Mouse (Mus musculus): ENCODE results near the gene Slc2a3. TPM values are rescaled to one million over a fixed set of nuclear protein-coding genes. Genes with fewer than 3 reads are reported as not detected.
A peak's percentile ranks its signal among the peaks of the same experiment; 100 is the strongest.

Gene Slc2a3
- total RNA-seq (2017), result 21.6 and 24.4 TPM in 2 replicates

- ATAC-seq (replicated peaks; ENCODE audit: low read depth, poor library complexity, severe bottlenecking), result peak; percentile 61
These were observed at the start of gene Slc2a3 for GRCm38 (mm10) chr6:122801301-122801800. Gene Slc2a3, minus strand, starts transcription at chr6:122801640.

- ATAC-seq (replicated peaks; ENCODE audit: low read depth, poor library complexity, severe bottlenecking), result no peak
These were observed 42.3 kb upstream of the Slc2a3 start for GRCm38 (mm10) chr6:122843759-122844158.

GRCm38 (mm10) chr6:122837539-122837938, 36.1 kb upstream of the Slc2a3 start:
- ATAC-seq (replicated peaks; ENCODE audit: low read depth, poor library complexity, severe bottlenecking), result no peak

- no peak for ATAC-seq (replicated peaks; ENCODE audit: low read depth, poor library complexity, severe bottlenecking)
These were observed 35.5 kb upstream of the Slc2a3 start for GRCm38 (mm10) chr6:122836974-122837373.

- ATAC-seq (replicated peaks; ENCODE audit: low read depth, poor library complexity, severe bottlenecking), result peak; percentile 90
These were observed 32.9 kb upstream of the Slc2a3 start for GRCm38 (mm10) chr6:122834365-122834764.

GRCm38 (mm10) chr6:122832880-122833279, 31.4 kb upstream of the Slc2a3 start:
- no peak for ATAC-seq (replicated peaks; ENCODE audit: low read depth, poor library complexity, severe bottlenecking)

- ATAC-seq (replicated peaks; ENCODE audit: low read depth, poor library complexity, severe bottlenecking), result peak; percentile 41; the same call in 1 of the 2 replicates
These were observed 26.6 kb upstream of the Slc2a3 start for GRCm38 (mm10) chr6:122828086-122828485.

- ATAC-seq (replicated peaks; ENCODE audit: low read depth, poor library complexity, severe bottlenecking), result peak; percentile 73
These were observed 24.7 kb upstream of the Slc2a3 start for GRCm38 (mm10) chr6:122825923-122826742.

GRCm38 (mm10) chr6:122825166-122825565, 23.7 kb upstream of the Slc2a3 start:
- no peak for ATAC-seq (replicated peaks; ENCODE audit: low read depth, poor library complexity, severe bottlenecking)

- no peak for ATAC-seq (replicated peaks; ENCODE audit: low read depth, poor library complexity, severe bottlenecking)
These were observed 22.6 kb upstream of the Slc2a3 start for GRCm38 (mm10) chr6:122824086-122824485.

GRCm38 (mm10) chr6:122821822-122822221, 20.4 kb upstream of the Slc2a3 start:
- ATAC-seq (replicated peaks; ENCODE audit: low read depth, poor library complexity, severe bottlenecking), result no peak

GRCm38 (mm10) chr6:122820799-122821650, 19.6 kb upstream of the Slc2a3 start:
- no peak for ATAC-seq (replicated peaks; ENCODE audit: low read depth, poor library complexity, severe bottlenecking)

- ATAC-seq (replicated peaks; ENCODE audit: low read depth, poor library complexity, severe bottlenecking), result peak; percentile 22
These were observed 18.8 kb upstream of the Slc2a3 start for GRCm38 (mm10) chr6:122820071-122820798.

GRCm38 (mm10) chr6:122819306-122820070, 18.0 kb upstream of the Slc2a3 start, which contains the start of gene Foxj2:
Gene Foxj2, plus strand, starts transcription at chr6:122819914.
- ATAC-seq (replicated peaks; ENCODE audit: low read depth, poor library complexity, severe bottlenecking), result peak; percentile 57

GRCm38 (mm10) chr6:122813640-122814039, 12.2 kb upstream of the Slc2a3 start:
- no peak for ATAC-seq (replicated peaks; ENCODE audit: low read depth, poor library complexity, severe bottlenecking)

- no peak for ATAC-seq (replicated peaks; ENCODE audit: low read depth, poor library complexity, severe bottlenecking)
These were observed 11.3 kb upstream of the Slc2a3 start for GRCm38 (mm10) chr6:122812716-122813115.

- peak; percentile 48 for ATAC-seq (replicated peaks; ENCODE audit: low read depth, poor library complexity, severe bottlenecking)
These were observed 10.5 kb upstream of the Slc2a3 start for GRCm38 (mm10) chr6:122811771-122812600.

GRCm38 (mm10) chr6:122811280-122811652, 9.8 kb upstream of the Slc2a3 start:
- ATAC-seq (replicated peaks; ENCODE audit: low read depth, poor library complexity, severe bottlenecking), result peak; percentile 72
